Mouse (Mus musculus) erythroblast, embryonic 14.5 days (primary cell): ENCODE measurements around the gene Hipk4.

ENCODE experiments used
- GATA1 ChIP-seq: IDR thresholded peaks from 2 replicates; pipeline ENCODE4 v1.6.1; 2012; ENCODE audit warnings: low read length, inconsistent platforms, mixed read lengths
- TAL1 ChIP-seq: IDR thresholded peaks from 3 replicates; pipeline ENCODE4 v1.6.1; 2012; ENCODE audit warnings: low read length, inconsistent platforms, mixed read lengths

GRCm38 (mm10) chr7:27522967-27523366 lies at the start of gene Hipk4:
- TF ChIP-seq TAL1 = no peak
- TF ChIP-seq GATA1 = no peak
